Mouse (Mus musculus): ENCODE results near the gene Fryl.
A peak's percentile ranks its signal among the peaks of the same experiment; 100 is the strongest.

DNA sequence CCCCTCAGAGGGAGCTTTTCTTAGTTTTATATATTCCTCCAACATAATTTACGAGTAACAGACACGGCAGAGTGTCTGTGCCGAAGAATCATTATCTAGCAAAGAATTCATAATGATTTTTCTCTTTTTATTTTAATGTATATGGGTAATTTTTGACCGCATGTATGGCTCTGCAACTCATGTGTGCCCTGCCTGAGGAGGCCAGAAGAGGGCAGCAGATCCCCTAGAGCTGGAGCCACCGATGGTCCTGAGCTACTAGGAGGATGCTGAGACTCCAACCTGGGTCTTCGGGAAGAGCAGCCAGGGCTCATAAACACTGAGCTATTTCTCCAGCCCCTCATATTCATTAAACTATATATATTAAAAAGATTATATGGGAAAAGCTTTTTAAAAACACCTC is 200.0 kb downstream of the Fryl start:
- TF ChIP-seq CTCF (IDR thresholded peaks at IDR 0.05; ENCODE audit: borderline replicate concordance, control insufficient read depth, extremely low read depth, insufficient read depth, low read length, poor library complexity) (0 out of 2 replicates have a peak, but pooled peaks have one; percentile 38), POLR2A (IDR thresholded peaks at IDR 0.05; ENCODE audit: control insufficient read depth, extremely low read depth, insufficient read depth, low read length, poor library complexity) (no peak)
